Mouse (Mus musculus) macrophage (primary cell): ENCODE measurements at regions not wholly inside any gene's neighbourhood (a gene's known extent, or its start where the extent isn't known, plus 50 kb on each side); places are given as distances from the start of the nearest gene placed in this dataset.

Experiments
- H3K27ac ChIP-seq: fragments of 350-480 bp; formaldehyde crosslinking; 2 replicates; pipeline ENCODE4 v1.9.0; 2021
- H3K36me3 ChIP-seq: fragments of 350-480 bp; formaldehyde crosslinking; 2 replicates; pipeline ENCODE4 v1.9.0; 2021; ENCODE audit errors: inconsistent target
- H3K4me3 ChIP-seq: fragments of 350-480 bp; formaldehyde crosslinking; 2 replicates; pipeline ENCODE4 v1.9.0; 2021; ENCODE audit errors: inconsistent target
- H3K79me2 ChIP-seq: fragments of 350-480 bp; formaldehyde crosslinking; 2 replicates; pipeline ENCODE4 v1.9.0; 2021; ENCODE audit errors: inconsistent target
- WGBS: methylation state at CpG from one replicate; pipeline ENCODE4 v1.1.7; 2026; ENCODE audit warnings: inconsistent platforms; ENCODE audit not compliant: missing documents; 5-methylcytosine and 5-hydroxymethylcytosine counted together

DNA sequence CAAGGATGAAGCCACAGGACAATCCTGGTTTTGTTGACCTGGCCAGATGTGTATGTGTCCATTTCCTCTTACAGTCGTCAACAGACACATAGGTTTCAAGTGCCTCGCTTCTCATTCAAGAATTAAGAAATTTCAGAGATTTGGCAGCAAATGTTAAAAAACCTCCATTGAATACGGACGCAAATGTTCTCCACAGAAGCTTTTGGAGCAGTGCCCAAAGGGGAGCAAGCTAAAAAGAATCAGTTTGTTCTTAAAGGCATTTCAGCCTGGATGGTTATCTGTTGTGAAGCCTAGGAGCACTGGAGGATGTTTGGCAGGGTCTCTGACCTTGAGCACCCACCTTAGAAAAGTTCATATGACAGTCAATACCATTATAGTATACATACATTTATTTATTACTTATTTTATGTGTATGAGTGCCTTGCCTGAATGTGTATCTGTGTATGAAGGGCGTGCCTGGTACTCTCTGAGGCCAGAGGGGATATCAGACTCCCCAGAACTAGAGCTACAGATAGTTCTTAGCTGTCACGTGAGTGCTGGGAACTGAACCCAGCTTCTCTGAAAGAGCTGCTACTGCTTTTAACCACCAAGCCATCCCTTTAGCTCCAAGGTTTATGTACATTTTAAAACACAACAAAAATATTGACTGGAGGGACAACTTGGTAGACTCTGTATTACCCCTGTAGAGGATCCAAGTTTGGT lies 221.7 kb downstream of the Qdpr start:
- Histone ChIP-seq H3K4me3 (no peak overlapping the region), H3K27ac (no peak overlapping the region)
- 94% methylated on average over 6 of the region's 6 CpGs for WGBS

DNA sequence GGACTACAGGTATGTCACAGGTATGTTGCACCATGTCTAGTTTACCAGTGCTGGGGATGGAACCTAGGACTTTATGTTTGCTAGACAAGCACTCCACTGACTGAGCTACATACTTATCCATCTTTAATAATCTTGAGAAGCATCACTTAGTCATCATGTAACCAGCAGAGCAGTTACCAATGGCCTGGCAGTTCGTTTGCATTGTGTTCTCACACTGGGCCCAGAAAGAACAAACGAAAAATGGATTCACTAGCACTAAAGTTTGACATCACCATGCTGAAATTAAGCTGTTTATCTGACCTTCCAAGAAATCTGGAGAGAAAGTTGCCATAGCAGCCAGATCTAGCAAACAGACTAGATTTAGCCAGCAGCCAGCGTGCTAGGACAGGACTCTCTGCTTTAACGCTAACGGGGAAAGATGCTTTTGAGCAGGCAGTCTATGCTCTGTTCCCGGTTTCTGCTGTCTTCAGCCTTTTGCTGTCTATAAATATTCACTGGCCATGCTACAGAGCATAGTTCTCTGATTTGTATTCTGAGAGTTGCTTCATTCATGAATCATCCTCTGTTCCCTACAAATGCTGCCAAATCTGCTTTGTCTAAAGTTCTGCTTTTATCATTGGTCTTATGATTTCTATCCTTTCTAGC lies 229.6 kb downstream of the Qdpr start:
- 82% methylated on average over 6 of the region's 6 CpGs for WGBS
- Histone ChIP-seq H3K27ac (peak overlapping the region; percentile 25), H3K4me3 (no peak overlapping the region), H3K79me2 (no peaks in the 10 kb centered on the region), H3K36me3 (no peaks in the 10 kb centered on the region)

More for the DNA sequence above, 221.7 kb downstream of the Qdpr start:
- H3K36me3 ChIP-seq: no peaks in the 10 kb centered on the region
- no peaks in the 10 kb centered on the region for H3K79me2 ChIP-seq

DNA sequence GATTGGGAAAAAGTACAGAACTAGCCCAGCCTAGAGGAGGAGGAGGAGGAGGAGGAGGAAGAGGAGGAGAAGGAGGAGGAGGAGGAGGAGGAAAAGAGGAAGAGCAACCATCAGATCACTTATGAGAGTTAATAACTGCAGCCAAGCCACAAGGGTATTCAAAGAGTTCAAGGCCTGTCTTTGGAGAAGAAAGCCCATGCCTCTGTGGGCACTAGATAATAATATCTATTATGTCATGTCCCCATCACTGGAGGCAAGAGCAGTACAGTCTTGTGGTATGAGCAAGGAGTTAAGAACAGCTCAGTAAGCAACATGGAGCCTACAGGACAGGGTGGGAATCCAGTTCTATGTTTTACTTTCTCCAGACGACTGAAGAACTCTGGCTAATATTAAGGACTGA lies 230.5 kb downstream of the Qdpr start:
- Histone ChIP-seq H3K36me3 (no peaks in the 10 kb centered on the region), H3K4me3 (no peak overlapping the region), H3K27ac (peak overlapping the region; percentile 25), H3K79me2 (no peaks in the 10 kb centered on the region)
- WGBS: 82% methylated on average over 1 of the region's 1 CpGs

DNA sequence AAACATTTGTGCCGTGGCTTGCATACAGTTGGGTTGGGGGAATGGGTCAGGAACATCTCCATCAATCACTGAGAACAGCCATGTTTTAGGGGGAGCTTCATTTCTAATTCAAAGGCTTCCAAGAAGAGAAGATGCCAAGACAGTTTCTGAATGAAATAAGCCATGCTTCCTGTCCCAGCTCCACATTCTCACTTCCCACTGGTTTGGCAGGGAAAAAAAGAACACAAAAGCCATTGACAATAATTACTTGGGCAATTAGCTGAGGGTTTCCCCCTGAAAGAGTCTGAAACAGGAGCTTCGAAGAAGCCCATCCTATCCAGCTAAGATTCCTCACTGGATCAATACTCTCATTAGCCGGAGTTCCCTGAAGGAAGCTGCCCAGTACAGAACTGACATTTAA lies 230.9 kb downstream of the Qdpr start:
- 85% methylated on average over 3 of the region's 3 CpGs for WGBS
- Histone ChIP-seq H3K4me3 (no peak overlapping the region), H3K36me3 (no peaks in the 10 kb centered on the region), H3K27ac (no peak overlapping the region), H3K79me2 (no peaks in the 10 kb centered on the region)

DNA sequence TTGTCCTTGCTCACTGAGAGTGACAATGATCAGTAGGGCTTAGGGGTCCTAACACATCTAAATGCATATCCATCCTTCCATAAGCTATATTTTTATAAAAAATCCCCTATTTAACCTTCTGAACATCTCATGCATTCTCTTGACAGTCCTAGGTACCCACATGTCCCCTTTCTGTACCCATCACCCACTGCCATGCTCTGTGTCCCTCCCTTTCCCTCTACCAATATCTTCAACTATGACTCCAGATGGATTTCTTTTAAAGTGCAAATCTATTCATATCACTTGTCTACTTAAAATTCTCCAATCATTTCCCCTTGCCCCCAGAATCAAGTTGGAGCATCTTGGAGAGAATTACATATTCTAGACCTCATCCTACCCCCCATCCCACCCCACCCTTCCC lies 235.6 kb downstream of the Qdpr start:
- no peak overlapping the region for H3K4me3 ChIP-seq
- H3K27ac ChIP-seq: no peak overlapping the region
- H3K79me2 ChIP-seq: no peaks in the 10 kb centered on the region
- H3K36me3 ChIP-seq: no peaks in the 10 kb centered on the region

DNA sequence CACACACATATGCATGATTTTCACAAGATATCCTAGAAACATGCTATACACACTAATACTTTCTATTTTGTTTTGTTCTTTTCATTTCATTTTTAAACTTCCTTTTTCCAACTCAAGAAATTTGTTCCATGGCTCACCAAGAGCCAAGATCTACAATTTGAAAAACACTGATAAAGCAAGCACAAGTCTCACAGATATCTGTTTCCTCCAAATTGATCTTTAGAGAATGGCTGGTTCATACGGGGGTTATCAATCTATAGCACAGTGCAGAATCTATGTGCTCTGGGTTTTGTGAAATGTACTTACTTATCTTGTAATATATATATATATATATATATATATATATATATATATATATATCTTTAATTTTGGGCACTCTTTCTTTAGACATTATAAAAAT lies 251.6 kb downstream of the Qdpr start:
- WGBS: 100% methylated on average over 1 of the region's 1 CpGs
- Histone ChIP-seq H3K36me3 (no peaks in the 10 kb centered on the region), H3K4me3 (no peak overlapping the region), H3K79me2 (no peaks in the 10 kb centered on the region), H3K27ac (no peak overlapping the region)

DNA sequence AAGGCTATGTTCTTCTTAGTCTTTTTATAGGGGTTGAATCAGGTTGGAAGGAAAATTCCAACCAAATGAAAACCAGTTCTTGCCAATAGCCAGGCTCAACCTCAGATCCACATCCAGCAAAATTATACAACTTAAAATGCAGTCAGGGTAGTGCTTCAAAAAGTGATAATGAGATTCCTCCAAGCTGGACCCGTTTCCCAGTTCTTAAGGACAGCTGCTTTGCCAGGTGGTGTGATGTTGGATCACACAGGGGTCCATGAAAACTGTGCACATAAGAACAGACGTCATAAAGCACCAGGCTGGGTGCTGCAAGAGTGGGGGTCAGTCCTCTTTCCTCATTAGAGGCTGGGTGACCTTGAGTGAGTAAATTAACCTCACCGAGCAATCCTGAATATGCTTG lies 253.9 kb downstream of the Qdpr start:
- Histone ChIP-seq H3K36me3 (no peaks in the 10 kb centered on the region), H3K4me3 (no peak overlapping the region), H3K79me2 (no peaks in the 10 kb centered on the region), H3K27ac (no peak overlapping the region)
- 84% methylated on average over 3 of the region's 3 CpGs for WGBS

DNA sequence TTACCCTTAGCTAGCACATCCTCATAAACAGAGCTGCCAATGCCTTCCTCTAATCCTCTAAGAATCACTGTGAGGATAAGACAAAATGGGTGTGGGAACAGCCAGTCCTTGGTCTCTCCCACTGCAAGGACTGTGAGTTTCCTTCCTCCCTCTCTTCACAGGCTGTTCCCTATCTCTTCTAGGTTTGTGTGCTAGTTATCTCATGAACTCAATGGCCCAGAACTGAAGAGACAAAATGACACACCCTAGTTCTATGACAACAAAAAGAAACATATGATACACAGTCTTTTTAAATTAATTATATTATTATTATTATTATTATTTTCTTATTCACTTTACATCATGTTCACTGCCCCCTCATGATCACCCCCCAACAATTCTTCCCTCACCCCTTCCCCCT lies 257.7 kb downstream of the Qdpr start:
- no peak overlapping the region for H3K27ac ChIP-seq
- no peaks in the 10 kb centered on the region for H3K36me3 ChIP-seq
- no peak overlapping the region for H3K4me3 ChIP-seq
- no peaks in the 10 kb centered on the region for H3K79me2 ChIP-seq

DNA sequence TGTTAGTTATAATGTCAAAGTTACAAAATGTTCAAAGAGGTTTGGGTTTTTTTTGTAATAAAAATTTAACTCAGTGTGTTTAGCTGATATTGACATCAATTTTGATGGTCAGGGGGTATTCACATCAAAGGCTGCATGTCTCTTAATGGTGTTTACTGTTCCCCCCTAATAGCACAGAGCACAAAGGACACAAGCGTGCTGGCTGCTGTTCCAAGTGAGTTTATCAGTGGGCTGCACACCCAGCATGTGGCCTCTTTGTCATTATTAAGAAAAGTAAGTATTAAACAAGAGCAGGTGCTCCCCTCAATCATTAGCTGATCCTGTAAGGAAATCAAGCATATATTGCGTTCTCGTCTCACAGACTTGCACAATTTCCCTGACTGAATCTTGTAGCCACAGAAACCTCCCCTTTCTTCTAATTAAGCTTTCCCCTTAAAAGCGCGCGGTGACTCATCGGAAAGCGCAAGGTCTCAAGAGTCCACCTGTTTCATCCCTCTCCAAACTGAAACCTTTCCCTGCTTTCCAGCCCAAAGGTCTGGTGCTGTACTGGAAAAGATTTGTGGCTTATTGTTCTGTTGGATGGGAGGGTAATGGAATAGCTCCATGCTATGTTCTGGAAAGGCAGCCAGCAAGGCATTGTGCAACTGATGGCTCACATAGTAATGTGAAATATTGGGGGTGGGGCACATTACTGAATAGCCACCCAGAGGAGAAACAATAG lies 276.8 kb downstream of the Qdpr start:
- Histone ChIP-seq H3K4me3 (no peak overlapping the region), H3K27ac (no peak overlapping the region), H3K36me3 (no peaks in the 10 kb centered on the region), H3K79me2 (no peaks in the 10 kb centered on the region)
- 43% methylated on average over 8 of the region's 8 CpGs for WGBS

DNA sequence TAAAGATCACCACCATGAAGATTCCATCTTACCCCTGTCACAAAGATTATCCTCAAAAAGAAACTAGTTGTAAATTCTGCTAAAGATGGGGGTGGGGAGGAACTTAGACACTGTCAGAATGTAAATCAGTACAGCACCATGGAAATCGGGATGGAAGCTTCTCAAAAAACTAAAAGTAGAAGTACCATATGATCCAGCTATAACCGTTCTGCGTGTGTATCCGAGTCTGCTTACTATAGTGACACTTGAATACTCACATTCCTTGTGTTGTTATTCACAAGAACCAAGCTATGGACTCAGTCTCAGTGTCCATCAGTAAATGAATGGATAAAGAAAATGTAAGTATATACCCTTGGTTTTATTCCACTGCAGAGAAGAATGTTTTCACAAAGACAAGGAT lies 290.8 kb downstream of the Qdpr start:
- WGBS: 86% methylated on average over 4 of the region's 4 CpGs
- Histone ChIP-seq H3K27ac (no peak overlapping the region), H3K4me3 (no peak overlapping the region), H3K36me3 (no peaks in the 10 kb centered on the region), H3K79me2 (no peaks in the 10 kb centered on the region)

DNA sequence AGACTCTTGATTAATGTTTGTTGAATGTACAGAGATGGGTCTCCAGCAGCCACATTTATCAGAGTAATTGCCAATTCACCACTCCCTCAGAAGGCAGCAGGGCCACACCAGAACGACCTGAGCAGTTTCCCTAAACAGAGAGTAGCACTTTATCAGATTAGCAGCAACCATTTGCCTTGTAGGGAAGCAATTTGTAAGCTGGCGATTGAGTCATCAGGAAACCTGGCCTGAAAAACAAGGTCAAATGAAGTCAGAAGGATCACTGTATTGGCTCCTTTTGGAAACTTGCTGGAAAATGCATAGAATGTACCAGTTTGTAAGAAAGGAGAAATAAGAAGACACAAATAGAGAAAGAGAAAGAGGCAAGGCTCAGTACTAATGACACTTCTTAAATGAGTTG lies 295.1 kb downstream of the Qdpr start:
- H3K79me2 ChIP-seq: no peaks in the 10 kb centered on the region
- no peak overlapping the region for H3K4me3 ChIP-seq
- no peaks in the 10 kb centered on the region for H3K36me3 ChIP-seq
- H3K27ac ChIP-seq: no peak overlapping the region
- 58% methylated on average over 2 of the region's 2 CpGs for WGBS

DNA sequence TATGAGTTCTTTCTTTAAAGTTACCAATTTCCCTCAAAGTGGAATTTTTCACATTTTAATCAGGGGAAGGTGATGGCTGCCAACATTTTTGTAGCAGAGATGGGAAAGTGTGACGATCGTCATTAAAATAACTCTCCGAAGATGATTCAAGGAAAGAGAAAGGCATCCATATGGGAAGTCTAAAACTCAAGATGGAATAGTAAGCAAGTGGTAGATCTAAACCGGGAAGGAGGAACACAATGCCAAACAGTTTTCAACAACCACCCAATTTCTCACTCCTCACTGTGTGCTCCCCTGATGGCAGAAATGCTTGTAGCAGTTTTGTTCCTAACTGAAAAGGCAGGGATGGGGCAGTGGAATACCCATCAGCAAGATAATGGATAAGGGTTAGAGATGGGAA lies 305.9 kb downstream of the Qdpr start:
- H3K36me3 ChIP-seq: no peaks in the 10 kb centered on the region
- 100% methylated on average over 4 of the region's 4 CpGs for whole genome bisulfite sequencing
- no peaks in the 10 kb centered on the region for H3K79me2 ChIP-seq
- no peak overlapping the region for H3K4me3 ChIP-seq
- no peak overlapping the region for H3K27ac ChIP-seq

DNA sequence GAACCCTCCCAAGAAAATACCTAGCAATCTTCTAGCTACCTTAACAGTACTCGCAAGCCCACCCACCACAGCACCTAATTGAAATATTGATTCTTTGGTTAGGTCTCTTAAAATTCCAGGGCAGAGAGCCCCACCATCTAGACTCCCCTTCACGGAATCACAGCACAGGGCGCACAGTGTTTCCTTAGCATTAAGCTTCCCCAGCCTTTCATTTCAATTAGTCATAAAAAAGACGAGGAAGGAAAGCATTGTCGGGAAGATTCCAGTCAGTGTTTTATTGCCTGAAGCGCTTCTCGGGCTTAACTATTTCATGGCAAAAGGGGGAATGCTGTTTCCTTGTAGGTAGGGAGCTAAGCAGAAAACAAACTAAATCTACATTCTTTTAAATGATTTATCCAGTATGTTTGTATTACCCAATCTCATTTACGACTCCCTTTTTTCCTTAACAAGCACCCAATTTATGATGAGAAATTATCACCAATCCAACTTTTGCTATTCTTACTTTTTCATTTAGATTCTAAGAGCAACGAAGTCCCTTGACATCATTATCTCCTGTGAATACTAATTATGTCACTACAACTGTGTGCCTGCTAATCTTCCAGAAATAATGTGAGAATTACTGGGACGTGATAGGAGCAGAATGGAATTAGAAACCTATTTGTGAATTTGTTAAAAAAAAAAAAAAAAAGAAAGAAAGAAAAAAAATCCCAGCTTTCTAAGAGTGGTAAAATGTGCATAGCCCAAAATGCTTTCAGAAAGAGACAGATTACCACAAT lies 312.6 kb downstream of the Qdpr start:
- WGBS: 73% methylated on average over 10 of the region's 10 CpGs

DNA sequence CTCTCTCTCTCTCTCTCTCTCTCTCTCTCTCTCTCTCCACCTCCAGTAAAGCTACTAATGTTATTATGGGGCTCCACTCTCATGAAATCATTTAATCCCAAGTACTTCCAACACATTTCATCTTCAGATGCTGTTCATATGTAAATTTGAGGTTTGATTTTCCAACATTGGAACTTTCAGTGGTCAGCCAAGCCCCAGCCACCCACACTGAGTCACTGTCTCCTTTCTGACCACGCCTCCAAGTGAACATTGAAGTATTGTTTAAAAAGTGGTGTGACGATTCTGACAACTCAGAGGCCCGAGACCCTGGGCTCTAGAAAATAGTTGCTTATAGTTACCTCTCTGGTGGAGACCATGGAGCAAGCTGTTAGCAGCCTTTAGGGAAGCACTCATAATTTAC lies 313.3 kb downstream of the Qdpr start:
- H3K27ac ChIP-seq: no peak overlapping the region
- H3K36me3 ChIP-seq: no peaks in the 10 kb centered on the region
- no peak overlapping the region for H3K4me3 ChIP-seq
- no peaks in the 10 kb centered on the region for H3K79me2 ChIP-seq
- WGBS: 84% methylated on average over 3 of the region's 3 CpGs

More for the DNA sequence above, 312.6 kb downstream of the Qdpr start:
- no peaks in the 10 kb centered on the region for H3K79me2 ChIP-seq
- no peak overlapping the region for H3K27ac ChIP-seq
- no peak overlapping the region for H3K4me3 ChIP-seq
- no peaks in the 10 kb centered on the region for H3K36me3 ChIP-seq

DNA sequence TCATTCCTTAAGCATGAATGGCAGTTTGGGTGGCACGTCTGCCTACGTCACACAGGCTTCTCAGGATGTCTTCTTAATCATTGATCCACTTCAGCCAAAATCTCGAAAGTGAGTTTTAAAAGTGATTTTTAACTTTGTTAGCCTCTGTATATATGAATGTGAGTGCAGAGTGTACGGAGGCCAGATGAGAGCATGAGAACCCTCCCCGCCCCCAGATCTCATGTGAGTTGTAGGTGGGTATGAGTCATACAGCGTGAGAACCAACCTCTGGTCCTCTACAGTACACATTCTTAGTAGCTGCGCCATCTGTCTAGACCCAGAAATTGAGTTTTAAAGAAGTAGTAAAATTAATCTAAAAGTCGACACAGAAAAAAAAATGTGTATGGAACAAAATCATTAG lies 322.1 kb downstream of the Qdpr start:
- H3K36me3 ChIP-seq: no peaks in the 10 kb centered on the region
- no peak overlapping the region for H3K4me3 ChIP-seq
- WGBS: 87% methylated on average over 8 of the region's 8 CpGs
- no peaks in the 10 kb centered on the region for H3K79me2 ChIP-seq
- H3K27ac ChIP-seq: no peak overlapping the region
